Mouse (Mus musculus): ENCODE data around the gene Gm10447. TPM values are rescaled to one million over a fixed set of nuclear protein-coding genes. Genes with fewer than 3 reads are reported as not detected.

Gene Gm10447
- polyA plus RNA-seq, 1 experiment: not detected

DNA sequence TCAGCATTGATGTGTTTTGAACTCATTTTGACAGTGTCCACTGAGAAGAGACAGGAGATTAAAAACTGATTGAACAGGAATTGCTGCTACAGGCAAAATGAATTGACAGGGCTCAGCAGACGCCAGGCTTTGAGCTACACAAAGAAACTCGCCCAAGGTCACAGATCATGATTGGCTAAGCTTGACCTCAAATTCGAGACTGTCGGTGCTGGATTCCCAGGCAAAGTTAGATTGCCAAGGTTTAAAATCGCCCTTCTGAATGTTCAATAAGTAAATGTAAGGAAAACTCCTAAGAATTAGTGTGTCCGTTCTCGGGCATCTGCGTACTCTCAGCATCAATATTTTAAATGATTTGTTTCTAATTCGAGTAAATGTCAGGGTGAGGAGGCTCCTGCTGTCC, 32.5 kb upstream of the Gm10447 start:
- DNase-seq (ENCODE audit: low read depth): no peak
- TF ChIP-seq POLR2A (IDR thresholded peaks at IDR 0.05; ENCODE audit: borderline replicate concordance, extremely low read depth, insufficient read depth, insufficient read length, poor library complexity, severe bottlenecking): no peak
- no peak for TF ChIP-seq CTCF (IDR thresholded peaks at IDR 0.05; ENCODE audit: borderline replicate concordance, extremely low read depth, insufficient read depth, insufficient read length)

DNA sequence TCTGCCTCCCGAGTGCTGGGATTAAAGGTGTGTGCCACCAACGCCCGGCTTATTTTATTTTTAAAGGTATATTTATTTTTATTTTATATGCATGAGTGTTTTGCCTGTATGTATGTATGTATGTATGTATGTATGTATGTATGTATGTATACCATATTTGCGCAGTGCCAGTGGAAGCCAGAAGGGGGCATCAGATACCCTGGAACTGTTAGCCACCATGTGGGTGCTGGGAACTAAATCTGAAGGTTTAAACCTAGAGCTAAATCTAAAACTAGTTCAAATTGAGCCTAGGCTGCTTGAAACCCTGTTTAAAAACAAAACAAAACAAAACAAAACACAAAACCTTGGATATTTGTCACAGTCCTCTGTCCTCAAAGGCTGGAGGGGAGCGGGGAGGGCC, 32.1 kb upstream of the Gm10447 start:
- DNase-seq (ENCODE audit: low read depth): no peak
- TF ChIP-seq POLR2A (IDR thresholded peaks at IDR 0.05; ENCODE audit: borderline replicate concordance, extremely low read depth, insufficient read depth, insufficient read length, poor library complexity, severe bottlenecking) (no peak), CTCF (IDR thresholded peaks at IDR 0.05; ENCODE audit: borderline replicate concordance, extremely low read depth, insufficient read depth, insufficient read length) (no peak)

DNA sequence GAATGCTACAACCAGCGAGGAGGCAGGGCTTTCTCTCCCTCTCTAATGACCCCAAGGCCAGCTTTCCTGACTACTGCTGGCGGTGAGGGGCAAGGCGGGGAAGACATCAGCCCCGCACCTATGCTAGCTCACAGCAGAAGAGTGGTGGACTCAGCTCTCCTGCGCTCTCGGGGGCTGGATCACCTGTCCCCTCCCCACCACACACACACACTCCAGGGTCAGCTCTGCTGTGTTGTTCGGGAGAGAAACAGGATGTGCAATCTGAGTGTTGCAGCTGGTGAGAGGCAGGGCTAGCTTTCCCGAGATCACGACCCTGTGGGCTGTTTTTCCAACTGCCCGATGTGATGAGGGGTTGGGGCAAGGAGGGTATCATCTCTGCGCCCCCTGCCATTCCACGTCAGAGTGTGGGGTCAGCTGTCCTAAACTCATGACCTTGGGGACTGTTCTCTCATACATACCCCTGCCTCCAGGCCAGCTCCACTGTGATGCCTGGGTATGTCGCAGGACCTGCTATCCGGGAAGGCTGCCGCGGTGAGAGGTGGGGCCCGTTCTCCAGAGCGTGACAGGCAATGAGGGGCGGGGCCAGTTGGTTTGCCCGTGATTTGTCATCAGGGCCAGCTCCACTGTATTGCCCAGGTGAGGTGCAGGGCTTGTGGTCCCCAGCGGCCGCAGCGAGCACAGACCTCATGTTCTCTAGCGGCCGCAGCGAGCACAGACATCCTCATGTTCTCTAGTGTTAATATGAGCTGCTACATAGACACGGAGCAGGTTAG, 30.1 kb upstream of the Gm10447 start:
- no peak for DNase-seq (ENCODE audit: low read depth)
- TF ChIP-seq CTCF (IDR thresholded peaks at IDR 0.05; ENCODE audit: borderline replicate concordance, extremely low read depth, insufficient read depth, insufficient read length) (no peak), POLR2A (IDR thresholded peaks at IDR 0.05; ENCODE audit: borderline replicate concordance, extremely low read depth, insufficient read depth, insufficient read length, poor library complexity, severe bottlenecking) (no peak)

DNA sequence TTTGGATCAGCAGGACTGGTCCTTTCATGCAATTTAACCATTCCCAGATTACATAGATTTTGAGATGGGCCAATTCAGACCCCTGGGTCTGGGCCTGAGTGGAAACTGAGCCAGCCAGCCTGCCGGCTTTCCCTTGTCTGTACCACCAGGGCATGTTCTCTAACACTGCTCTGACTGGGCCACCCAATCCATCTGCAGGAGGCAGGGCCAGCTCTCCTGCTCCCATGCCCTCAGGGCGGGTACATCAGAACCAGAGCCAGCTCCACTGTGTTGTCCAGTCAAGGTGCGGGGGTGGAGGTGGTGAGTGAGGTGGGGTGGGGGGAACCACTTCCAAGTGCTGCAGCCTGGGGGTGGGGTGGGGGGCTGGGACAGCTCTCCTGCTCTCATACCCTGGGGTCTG, 29.4 kb upstream of the Gm10447 start:
- no peak for TF ChIP-seq CTCF (IDR thresholded peaks at IDR 0.05; ENCODE audit: borderline replicate concordance, extremely low read depth, insufficient read depth, insufficient read length)
- TF ChIP-seq POLR2A (IDR thresholded peaks at IDR 0.05; ENCODE audit: borderline replicate concordance, extremely low read depth, insufficient read depth, insufficient read length, poor library complexity, severe bottlenecking): no peak
- no peak for DNase-seq (ENCODE audit: low read depth)

DNA sequence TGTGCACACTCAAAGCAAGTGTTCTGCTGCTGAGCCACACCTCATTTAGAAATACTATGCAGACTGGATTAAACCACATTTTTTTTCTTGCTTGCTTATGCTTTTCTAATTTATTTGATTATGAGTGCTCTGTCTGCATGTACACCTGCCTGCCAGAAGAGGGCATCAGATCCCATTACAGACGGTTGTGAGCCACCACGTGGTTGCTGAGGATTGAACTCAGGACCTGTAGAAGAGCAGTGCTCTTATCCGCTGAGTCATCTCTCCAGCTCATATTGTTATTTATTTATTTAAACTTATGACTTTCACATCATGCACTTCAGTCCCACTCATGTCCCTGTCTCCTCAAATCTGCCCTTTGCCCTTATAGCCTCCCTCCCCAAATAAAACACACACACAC, 28.8 kb upstream of the Gm10447 start:
- TF ChIP-seq POLR2A (IDR thresholded peaks at IDR 0.05; ENCODE audit: borderline replicate concordance, extremely low read depth, insufficient read depth, insufficient read length, poor library complexity, severe bottlenecking) (no peak), CTCF (IDR thresholded peaks at IDR 0.05; ENCODE audit: borderline replicate concordance, extremely low read depth, insufficient read depth, insufficient read length) (peak; percentile 30; the same call in 1 of the 2 replicates)
- no peak for DNase-seq (ENCODE audit: low read depth)

DNA sequence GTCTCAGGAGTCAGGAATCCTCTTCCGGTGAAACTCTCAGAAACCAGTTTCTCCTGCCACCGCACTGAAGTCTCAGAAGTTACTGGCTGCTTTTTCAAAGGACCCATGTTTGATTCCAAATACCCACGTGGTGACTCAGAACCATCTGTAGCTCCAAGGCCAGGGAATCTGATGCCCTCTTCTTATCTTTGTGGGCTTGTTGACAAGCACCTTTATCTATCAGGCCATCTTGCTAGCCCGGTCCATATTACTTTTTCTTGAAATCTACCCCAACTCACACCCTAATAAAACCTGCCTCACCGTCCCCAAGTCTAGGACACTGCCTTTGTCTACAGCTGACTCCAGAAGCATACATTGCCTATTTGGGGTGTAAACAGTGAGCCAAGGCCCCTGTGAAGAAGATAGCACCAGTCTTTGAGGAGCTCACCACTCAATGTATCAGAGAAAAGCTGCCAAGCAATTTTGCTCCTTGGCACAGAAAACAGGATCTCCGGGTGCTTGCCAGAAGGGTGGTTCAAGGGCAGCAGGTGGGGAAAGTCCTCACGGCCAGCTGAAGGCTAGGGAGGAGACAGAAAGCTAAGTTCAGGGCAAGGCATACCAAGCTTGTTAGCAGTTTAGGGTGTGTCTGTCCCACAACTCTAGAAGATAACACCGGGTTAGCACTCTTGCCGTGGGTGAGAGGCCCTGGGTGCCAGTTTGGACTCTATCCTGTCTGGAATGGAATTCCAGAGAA, 26.4 kb upstream of the Gm10447 start:
- no peak for DNase-seq (ENCODE audit: low read depth)
- TF ChIP-seq POLR2A (IDR thresholded peaks at IDR 0.05; ENCODE audit: borderline replicate concordance, extremely low read depth, insufficient read depth, insufficient read length, poor library complexity, severe bottlenecking): no peak
- no peak for TF ChIP-seq CTCF (IDR thresholded peaks at IDR 0.05; ENCODE audit: borderline replicate concordance, extremely low read depth, insufficient read depth, insufficient read length)

DNA sequence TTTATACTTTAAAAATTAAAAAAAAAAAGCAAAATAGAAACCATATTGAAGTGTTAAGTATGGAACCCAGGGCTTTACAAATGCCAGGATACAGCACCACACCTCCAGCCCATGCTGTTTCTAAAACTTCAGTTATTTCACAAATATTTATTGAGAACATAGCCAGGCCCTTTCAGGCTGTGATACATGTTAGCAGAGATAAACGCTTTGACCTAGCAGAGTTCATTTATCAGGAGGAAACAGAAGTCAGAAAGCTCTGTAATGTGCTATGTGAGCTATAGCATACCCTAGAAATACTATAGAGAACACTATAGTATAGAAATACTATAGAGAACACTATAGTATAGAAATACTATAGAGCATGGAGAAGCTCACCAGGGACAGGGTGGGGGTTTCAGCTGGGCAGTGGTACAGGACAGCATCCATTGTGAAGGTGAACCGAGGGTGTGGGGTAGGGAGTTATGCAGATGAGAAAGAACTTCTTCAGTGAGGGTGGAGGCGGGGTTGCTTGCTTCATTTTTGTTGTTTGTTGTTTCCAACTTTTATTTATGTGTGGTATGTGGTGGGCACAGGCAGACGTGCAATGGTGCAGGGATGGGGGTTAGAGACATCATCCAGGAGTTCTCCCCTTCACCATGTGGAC, 24.3 kb upstream of the Gm10447 start:
- no peak for DNase-seq (ENCODE audit: low read depth)
- TF ChIP-seq POLR2A (IDR thresholded peaks at IDR 0.05; ENCODE audit: borderline replicate concordance, extremely low read depth, insufficient read depth, insufficient read length, poor library complexity, severe bottlenecking) (no peak), CTCF (IDR thresholded peaks at IDR 0.05; ENCODE audit: borderline replicate concordance, extremely low read depth, insufficient read depth, insufficient read length) (no peak)

DNA sequence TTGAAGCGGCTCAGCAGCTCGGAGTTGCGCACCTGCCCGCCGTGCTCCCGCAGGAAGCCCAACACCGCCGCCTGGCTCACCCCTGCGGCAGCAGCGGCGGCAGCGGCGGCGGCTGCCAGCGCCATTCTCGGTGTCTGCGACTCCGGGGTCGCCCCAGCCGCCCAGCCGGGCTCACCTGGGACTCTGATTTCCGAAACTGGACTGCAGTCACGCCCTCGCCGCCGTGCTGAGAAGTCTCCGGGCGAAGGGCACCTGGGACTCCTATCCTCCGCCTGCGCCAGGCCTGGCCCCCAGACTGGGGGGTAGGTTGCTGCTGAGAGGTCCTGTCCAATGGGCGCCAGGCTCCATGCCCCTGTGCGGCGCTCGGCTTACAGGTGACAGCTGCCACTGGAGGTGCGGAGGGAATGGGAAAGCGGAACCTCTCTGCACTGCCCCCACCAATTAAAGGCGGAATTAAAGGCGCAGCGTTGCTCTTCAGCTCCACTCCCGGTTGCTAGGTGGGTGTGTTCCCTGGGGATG, 22.9 kb upstream of the Gm10447 start, which contains the start of the genes Gm9945 and Sowaha:
Gene Gm9945 (plus strand): TSS at position 384 of the 519 bp plus-strand sequence.
Gene Sowaha (minus strand): TSS at position 492 of the 519 bp plus-strand sequence.
- DNase-seq (ENCODE audit: low read depth): peak; percentile 53
- TF ChIP-seq CTCF (IDR thresholded peaks at IDR 0.05; ENCODE audit: borderline replicate concordance, extremely low read depth, insufficient read depth, insufficient read length) (no peak), POLR2A (IDR thresholded peaks at IDR 0.05; ENCODE audit: borderline replicate concordance, extremely low read depth, insufficient read depth, insufficient read length, poor library complexity, severe bottlenecking) (no peak)

DNA sequence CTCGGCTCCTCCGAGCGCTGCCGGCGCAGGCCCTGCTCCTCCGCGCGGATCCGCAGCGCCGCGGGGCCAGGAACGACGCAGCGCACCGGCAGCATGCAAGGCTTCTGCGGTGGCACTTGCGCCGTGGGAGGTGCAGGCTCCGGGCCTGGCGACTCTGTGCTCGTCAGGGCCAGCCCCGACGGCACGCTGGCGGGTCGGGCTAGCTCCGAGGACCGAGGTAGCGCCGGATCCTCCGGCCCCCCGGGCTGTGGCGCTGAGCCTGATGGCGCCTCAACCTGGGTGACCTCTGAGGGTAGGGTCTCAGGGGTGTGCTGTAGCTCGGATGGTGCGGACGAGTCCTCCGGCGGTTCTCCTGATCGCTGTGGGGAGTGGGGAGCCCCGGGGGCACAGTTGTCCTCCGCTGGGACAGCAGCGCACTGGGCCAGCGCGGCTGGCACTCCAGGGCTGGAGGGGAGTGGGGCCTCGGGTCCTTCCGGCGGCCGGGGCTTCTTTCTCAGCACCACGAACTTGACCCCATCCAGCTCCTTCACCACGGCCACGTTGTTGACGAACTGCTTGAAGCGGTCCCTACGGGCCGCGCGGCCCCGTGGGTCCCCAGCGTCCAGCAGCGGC, 22.4 kb upstream of the Gm10447 start:
- DNase-seq (ENCODE audit: low read depth): peak; percentile 35
- TF ChIP-seq CTCF (IDR thresholded peaks at IDR 0.05; ENCODE audit: borderline replicate concordance, extremely low read depth, insufficient read depth, insufficient read length) (no peak), POLR2A (IDR thresholded peaks at IDR 0.05; ENCODE audit: borderline replicate concordance, extremely low read depth, insufficient read depth, insufficient read length, poor library complexity, severe bottlenecking) (no peak)

DNA sequence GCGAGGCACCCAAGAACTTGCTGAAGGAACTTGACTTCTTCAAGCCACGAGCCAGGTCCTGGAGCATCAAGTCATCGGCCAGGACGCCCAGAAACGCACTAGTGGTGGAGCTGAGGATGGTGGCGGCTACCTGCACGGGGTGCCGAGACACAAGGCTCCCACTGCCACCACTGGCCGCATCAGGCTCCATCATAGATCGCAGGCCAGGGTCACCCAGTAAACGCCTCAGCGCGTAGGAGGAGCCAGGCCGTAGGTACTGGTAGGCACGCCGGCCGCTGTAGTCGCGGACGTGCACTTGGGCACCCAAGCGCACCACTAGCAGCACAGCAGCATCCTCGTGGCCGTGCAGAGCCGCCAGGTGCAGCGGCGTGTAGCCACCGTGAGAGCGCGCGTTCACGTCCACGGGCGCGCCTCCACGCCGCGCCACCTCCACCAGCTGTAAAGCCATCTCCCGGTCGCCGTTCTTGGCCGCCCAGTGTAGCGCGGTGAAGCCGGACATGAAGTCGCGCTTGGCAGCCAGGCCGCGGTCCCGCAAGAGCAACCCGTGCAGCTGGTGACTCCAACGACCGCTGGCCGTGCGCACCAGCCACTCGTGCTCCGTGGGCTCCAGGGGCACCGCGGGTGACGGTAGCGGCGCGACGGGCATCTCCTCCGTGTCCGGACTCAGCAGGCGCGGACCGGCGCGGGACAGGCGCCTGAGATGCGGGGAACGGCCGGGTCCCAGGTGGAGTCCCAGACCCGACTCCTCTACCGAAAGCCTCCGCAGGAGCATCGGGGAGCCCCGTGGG, 21.7 kb upstream of the Gm10447 start:
- TF ChIP-seq POLR2A (IDR thresholded peaks at IDR 0.05; ENCODE audit: borderline replicate concordance, extremely low read depth, insufficient read depth, insufficient read length, poor library complexity, severe bottlenecking) (no peak), CTCF (IDR thresholded peaks at IDR 0.05; ENCODE audit: borderline replicate concordance, extremely low read depth, insufficient read depth, insufficient read length) (no peak)
- DNase-seq (ENCODE audit: low read depth): peak; percentile 39
